Mouse (Mus musculus) thymus, adult 2 months (tissue): ENCODE measurements around the gene Prss56. TPM values are rescaled to one million over a fixed set of nuclear protein-coding genes. Genes with fewer than 3 reads are reported as not detected.
A peak's percentile ranks its signal among the peaks of the same experiment; 100 is the strongest.

ENCODE experiments used
- DNase-seq: peaks from one replicate; pipeline ENCODE4 v3.0.0; 2021
- H3K27ac ChIP-seq: fragments of 200-500 bp; 2 replicates; pipeline ENCODE4 v1.5.1; 2012; ENCODE audit warnings: low read length, control low read depth; ENCODE audit not compliant: control insufficient read depth, insufficient read depth
- H3K27me3 ChIP-seq: fragments of 200-500 bp; 2 replicates; pipeline ENCODE4 v1.6.1; 2012; ENCODE audit warnings: mild to moderate bottlenecking, low read length, moderate library complexity, mixed read lengths; ENCODE audit not compliant: control insufficient read depth, insufficient read depth
- H3K36me3 ChIP-seq: fragments of 200-500 bp; 2 replicates; pipeline ENCODE4 v1.6.1; 2012; ENCODE audit warnings: mild to moderate bottlenecking, low read length, moderate library complexity; ENCODE audit not compliant: control insufficient read depth, insufficient read depth
- H3K4me1 ChIP-seq: fragments of 200-500 bp; replicated peaks from 2 replicates; pipeline ENCODE4 v1.6.1; 2012; ENCODE audit warnings: low read length; ENCODE audit not compliant: control insufficient read depth, insufficient read depth
- H3K4me3 ChIP-seq: fragments of 200-500 bp; 2 replicates; pipeline ENCODE4 v1.5.1; 2012; ENCODE audit warnings: mild to moderate bottlenecking, low read length, control low read depth, moderate library complexity; ENCODE audit not compliant: control insufficient read depth, insufficient read depth
- CTCF ChIP-seq: fragments of 200-500 bp; IDR thresholded peaks from 2 replicates; pipeline ENCODE4 v1.5.1; 2012; ENCODE audit warnings: mild to moderate bottlenecking, control low read depth, low read length, moderate library complexity, borderline replicate concordance; ENCODE audit not compliant: control insufficient read depth, poor library complexity, insufficient read depth; ENCODE audit errors: extremely low read depth
- POLR2A ChIP-seq: fragments of 200-500 bp; IDR thresholded peaks from 2 replicates; pipeline ENCODE4 v1.6.1; 2012; ENCODE audit warnings: mild to moderate bottlenecking, low read length, control low read depth, moderate library complexity; ENCODE audit not compliant: control insufficient read depth, poor library complexity, insufficient read depth; ENCODE audit errors: extremely low read depth
- WGBS: fragments of 180-500 bp; shearing (Covaris S2); methylation state at CpG from one replicate; pipeline ENCODE4 v1.1.7; 2018; 5-methylcytosine and 5-hydroxymethylcytosine counted together
- polyA plus RNA-seq: library from polyadenylated mRNA; depleted of rRNA; stranded (reverse); fragments of >200 nt; gene quantifications from 2 replicates; pipeline ENCODE4 v1.2.3, GENCODE M21; 2012

Gene Prss56
- polyA plus RNA-seq, 1 experiment = 0.23 TPM

- Histone ChIP-seq H3K27ac (no peak overlapping the region), H3K27me3 (no peaks in the 10 kb centered on the region), H3K4me3 (no peak overlapping the region), H3K4me1 (no peaks in the 10 kb centered on the region), H3K36me3 (no peaks in the 10 kb centered on the region)
- 57% methylated on average over 9 of the region's 9 CpGs for WGBS
- TF ChIP-seq CTCF (no peak), POLR2A (no peak)
- DNase-seq = no peak
Observed at GRCm38 (mm10) chr1:87164796-87165184, 18.3 kb upstream of the Prss56 start.

GRCm38 (mm10) chr1:87170458-87170857 lies 12.7 kb upstream of the Prss56 start:
- 23% methylated on average over 19 of the region's 19 CpGs for WGBS
- Histone ChIP-seq H3K36me3 (no peaks in the 10 kb centered on the region), H3K4me1 (no peaks in the 10 kb centered on the region), H3K27me3 (no peaks in the 10 kb centered on the region; the same call in 1 of the 2 replicates), H3K27ac (no peak overlapping the region), H3K4me3 (no peak overlapping the region)
- TF ChIP-seq POLR2A = no peak
- TF ChIP-seq CTCF = no peak
- DNase-seq = no peak

GRCm38 (mm10) chr1:87171312-87171711 lies 11.8 kb upstream of the Prss56 start:
- no peak for DNase-seq
- H3K27me3 ChIP-seq = no peaks in the 10 kb centered on the region; the same call in 1 of the 2 replicates
- WGBS = 84% methylated on average over 1 of the region's 1 CpGs
- no peaks in the 10 kb centered on the region for H3K4me1 ChIP-seq
- no peaks in the 10 kb centered on the region for H3K36me3 ChIP-seq
- H3K4me3 ChIP-seq = no peak overlapping the region
- no peak for TF ChIP-seq CTCF
- no peak for TF ChIP-seq POLR2A
- no peak overlapping the region for H3K27ac ChIP-seq

GRCm38 (mm10) chr1:87172316-87172715 lies 10.8 kb upstream of the Prss56 start:
- 81% methylated on average over 9 of the region's 9 CpGs for WGBS
- H3K27me3 ChIP-seq = no peaks in the 10 kb centered on the region; the same call in 1 of the 2 replicates
- H3K4me1 ChIP-seq = no peaks in the 10 kb centered on the region
- TF ChIP-seq CTCF (no peak), POLR2A (no peak)
- H3K27ac ChIP-seq = no peak overlapping the region
- H3K4me3 ChIP-seq = no peak overlapping the region
- no peaks in the 10 kb centered on the region for H3K36me3 ChIP-seq
- DNase-seq = no peak

GRCm38 (mm10) chr1:87174006-87174955 lies 8.8 kb upstream of the Prss56 start:
- Histone ChIP-seq H3K27ac (no peak overlapping the region), H3K4me1 (no peaks in the 10 kb centered on the region), H3K36me3 (no peaks in the 10 kb centered on the region), H3K4me3 (no peak overlapping the region), H3K27me3 (no peaks in the 10 kb centered on the region; the same call in 1 of the 2 replicates)
- peak; percentile 61 for DNase-seq
- 36% methylated on average over 28 of the region's 28 CpGs for WGBS
- TF ChIP-seq POLR2A (no peak), CTCF (peak; percentile 87)

- WGBS = 34% methylated on average over 11 of the region's 11 CpGs
- Histone ChIP-seq H3K27ac (no peak overlapping the region), H3K36me3 (no peaks in the 10 kb centered on the region), H3K4me3 (no peak overlapping the region), H3K27me3 (no peaks in the 10 kb centered on the region; the same call in 1 of the 2 replicates), H3K4me1 (no peaks in the 10 kb centered on the region)
- no peak for DNase-seq
- TF ChIP-seq CTCF (no peak), POLR2A (no peak)
Observed at GRCm38 (mm10) chr1:87175852-87176292, 7.2 kb upstream of the Prss56 start.
